Mouse (Mus musculus) liver, embryonic 16.5 days (tissue): ENCODE results near the gene Wdr5. TPM values are rescaled to one million over a fixed set of nuclear protein-coding genes. Genes with fewer than 3 reads are reported as not detected.
"Not testable (repeated sequence)": the region's sequence is repeated elsewhere in the genome, so short reads cannot be mapped to it uniquely, and the experiment has no call there.

ENCODE experiments used
- ATAC-seq: fragments of 200-750 bp; cut with Nextera tagmentation; 2 replicates; pipeline ENCODE4 v1.8.0; 2017; ENCODE audit warnings: low read depth, mild to moderate bottlenecking, moderate number of reproducible peaks, moderate library complexity
- H3K27ac ChIP-seq: fragments of 300-500 bp; sonication (generic); 2 replicates; pipeline ENCODE4 v1.5.1; 2014; ENCODE audit warnings: mild to moderate bottlenecking, low read length
- H3K27me3 ChIP-seq: fragments of 300-500 bp; sonication (generic); 2 replicates; pipeline ENCODE4 v1.6.1; 2014; ENCODE audit warnings: low read depth, low read length, mixed read lengths; ENCODE audit not compliant: control insufficient read depth, insufficient read depth
- H3K36me3 ChIP-seq: fragments of 300-500 bp; sonication (generic); 2 replicates; pipeline ENCODE4 v1.6.1; 2014; ENCODE audit warnings: mild to moderate bottlenecking; ENCODE audit not compliant: control insufficient read depth, insufficient read depth
- H3K4me1 ChIP-seq: fragments of 300-500 bp; sonication (generic); 2 replicates; pipeline ENCODE4 v1.6.1; 2014; ENCODE audit warnings: low read depth, low read length, mixed read lengths; ENCODE audit not compliant: control insufficient read depth
- H3K4me2 ChIP-seq: fragments of 300-500 bp; sonication (generic); 2 replicates; pipeline ENCODE4 v1.6.1; 2014; ENCODE audit warnings: low read depth, low read length, mixed read lengths
- H3K4me3 ChIP-seq: fragments of 300-500 bp; sonication (generic); 2 replicates; pipeline ENCODE4 v1.5.1; 2014; ENCODE audit warnings: low read depth, mild to moderate bottlenecking, low read length
- H3K9ac ChIP-seq: fragments of 300-500 bp; sonication (generic); 2 replicates; pipeline ENCODE4 v1.6.1; 2014; ENCODE audit warnings: low read depth, low read length
- H3K9me3 ChIP-seq: fragments of 300-500 bp; sonication (generic); replicated peaks from 2 replicates; pipeline ENCODE4 v1.6.1; 2016; ENCODE audit warnings: low read length; ENCODE audit not compliant: control insufficient read depth
- WGBS: fragments of 180-500 bp; shearing (Covaris S2); extraction: QIAGEN DNeasy Blood & Tissue Kit; methylation state at CpG from one replicate; pipeline ENCODE4 v1.1.7; 2014; ENCODE audit not compliant: insufficient replicate concordance; 5-methylcytosine and 5-hydroxymethylcytosine counted together
- polyA plus RNA-seq: library from polyadenylated mRNA; unstranded; fragments of >200 nt; fragmentation: Nextera tagmentation; extraction: Ambion mirVana; gene quantifications from 2 replicates; pipeline ENCODE4 v1.2.1, GENCODE M21; 2015

Gene Wdr5
- polyA plus RNA-seq, 1 experiment from 2014 or later, result 22.4 TPM

DNA sequence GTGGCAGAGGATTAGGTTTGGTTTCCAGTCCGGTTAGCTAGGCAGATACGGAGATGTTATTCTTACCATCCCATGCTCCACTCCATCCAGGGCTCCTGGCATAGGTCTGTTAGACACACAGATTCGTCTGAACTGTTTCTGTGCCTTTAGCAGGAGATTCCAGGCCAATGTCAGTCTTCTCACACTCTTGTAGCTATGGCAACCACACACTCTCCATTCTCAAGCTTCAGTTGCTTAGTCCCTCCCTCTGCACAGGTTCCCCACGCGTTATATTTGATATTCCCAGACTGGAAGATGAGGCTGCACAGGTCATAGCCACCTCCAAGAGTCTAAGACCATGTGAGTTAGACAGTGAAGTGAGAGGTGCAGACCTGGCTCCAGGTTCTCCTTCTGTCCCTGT lies 1.1 kb upstream of the Wdr5 start:
- 44% methylated on average over 5 of the region's 5 CpGs for WGBS
- Histone ChIP-seq H3K4me1 (peaks cover 29% of the 10 kb centered on the region), H3K27ac (peak overlapping the region; percentile 86), H3K9ac (peak overlapping the region; percentile 90), H3K27me3 (no peaks in the 10 kb centered on the region), H3K4me2 (peak overlapping the region; percentile 96), H3K4me3 (peak overlapping the region; percentile 93), H3K9me3 (no peaks in the 10 kb centered on the region), H3K36me3 (peaks cover 4% of the 10 kb centered on the region)
- ATAC-seq, result no peak

DNA sequence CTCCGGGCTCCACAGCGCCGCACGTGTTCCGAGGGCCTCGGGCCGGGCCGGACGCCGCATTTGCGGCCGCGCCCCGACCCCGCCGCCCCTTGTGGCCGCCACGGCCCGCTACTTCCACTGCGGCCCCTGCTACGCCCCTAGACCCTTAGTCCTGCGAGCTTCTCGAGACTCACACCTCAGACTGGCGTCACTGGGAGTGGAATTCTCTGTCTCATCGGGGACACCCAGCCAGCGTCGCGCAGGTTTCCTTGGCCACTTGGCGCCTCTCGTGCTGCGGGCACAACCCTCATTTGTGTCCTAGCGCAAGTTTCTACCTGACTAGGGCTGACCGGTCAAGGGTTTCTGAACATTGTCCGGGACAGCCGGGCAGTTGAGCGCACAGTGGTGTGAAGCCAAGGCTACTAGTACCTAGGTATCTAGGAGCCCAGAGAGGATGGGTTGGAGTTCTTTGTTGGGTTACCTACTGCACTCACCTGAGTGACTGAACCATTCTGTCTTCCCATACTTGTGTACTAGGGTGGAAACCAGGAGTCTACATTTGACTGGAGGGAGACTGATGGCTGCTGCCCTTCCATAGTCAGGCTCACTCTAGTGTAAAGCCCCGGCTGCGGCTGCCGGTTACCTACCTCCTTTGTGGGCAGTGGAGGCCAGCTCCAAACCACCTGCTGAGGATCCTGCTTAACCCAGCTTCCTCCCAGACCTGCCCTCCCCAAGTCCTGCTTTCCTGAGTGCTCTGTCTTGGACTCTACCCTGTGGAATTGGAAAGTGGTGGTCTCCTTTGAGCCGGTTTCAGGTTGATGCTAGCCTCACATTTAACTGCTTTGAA lies 597 bp downstream of the Wdr5 start:
- peak; percentile 20 for ATAC-seq

DNA sequence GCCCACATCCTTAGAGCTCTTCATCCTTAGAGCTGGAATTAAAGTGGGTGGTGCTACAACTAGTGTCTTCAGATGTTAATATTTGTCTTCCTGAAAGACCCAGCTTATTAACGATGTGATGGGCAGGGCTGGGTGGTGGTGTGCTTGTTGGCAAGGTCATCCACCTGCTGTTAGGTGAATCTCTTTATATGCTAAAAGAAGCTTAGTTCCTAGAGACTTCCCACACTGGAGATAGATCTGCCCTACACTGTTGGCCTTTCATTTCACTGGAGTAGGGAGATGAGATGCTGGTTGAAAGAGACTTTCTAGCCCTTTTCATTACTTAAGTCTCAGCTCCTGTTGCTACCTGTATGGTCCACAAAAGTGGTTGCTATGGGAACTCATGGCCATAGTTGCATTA lies 1.3 kb downstream of the Wdr5 start:
- H3K4me1 ChIP-seq, result peaks cover 29% of the 10 kb centered on the region
- peak overlapping the region; percentile 90 for H3K9ac ChIP-seq
- 8% methylated on average over 1 of the region's 1 CpGs for WGBS
- no peak overlapping the region for H3K27ac ChIP-seq
- H3K9me3 ChIP-seq, result no peaks in the 10 kb centered on the region
- no peak for ATAC-seq
- no peaks in the 10 kb centered on the region for H3K27me3 ChIP-seq
- peak overlapping the region; percentile 96 for H3K4me2 ChIP-seq
- H3K36me3 ChIP-seq, result peaks cover 28% of the 10 kb centered on the region
- peak overlapping the region; percentile 93 for H3K4me3 ChIP-seq

More for the DNA sequence above, 597 bp downstream of the Wdr5 start:
- Histone ChIP-seq H3K9me3 (no peaks in the 10 kb centered on the region), H3K4me1 (peaks cover 29% of the 10 kb centered on the region), H3K4me3 (peak overlapping the region; percentile 93), H3K36me3 (peaks cover 20% of the 10 kb centered on the region), H3K9ac (peak overlapping the region; percentile 90), H3K27ac (peak overlapping the region; percentile 78), H3K27me3 (no peaks in the 10 kb centered on the region), H3K4me2 (peak overlapping the region; percentile 96)
- WGBS, result under 1% methylated on average over 35 of the region's 40 CpGs

DNA sequence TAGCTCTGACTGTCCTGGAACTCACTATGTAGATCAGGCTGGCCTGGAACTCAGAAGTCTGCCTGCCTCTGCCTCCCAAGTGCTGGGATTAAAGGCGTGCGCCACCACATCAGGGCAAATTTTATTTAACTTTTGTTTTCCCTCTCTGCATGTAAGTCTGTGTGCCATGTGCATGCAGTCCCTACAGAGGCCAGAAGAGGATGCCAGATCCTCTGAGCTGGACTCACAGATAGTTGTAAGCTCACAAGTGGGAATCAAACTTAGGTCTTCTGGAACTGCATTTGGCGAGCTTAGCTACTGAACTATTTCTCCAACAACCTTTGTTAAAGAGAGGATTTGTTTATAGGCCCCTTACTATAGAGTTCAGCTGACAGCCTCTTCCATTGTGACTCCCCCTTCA lies 3.3 kb downstream of the Wdr5 start:
- no peaks in the 10 kb centered on the region for H3K9me3 ChIP-seq
- H3K4me3 ChIP-seq, result no peak overlapping the region
- H3K9ac ChIP-seq, result no peak overlapping the region
- H3K4me2 ChIP-seq, result no peak overlapping the region
- 79% methylated on average over 3 of the region's 3 CpGs for WGBS
- peaks cover 28% of the 10 kb centered on the region for H3K36me3 ChIP-seq
- H3K27me3 ChIP-seq, result no peaks in the 10 kb centered on the region
- no peak for ATAC-seq
- H3K27ac ChIP-seq, result no peak overlapping the region
- H3K4me1 ChIP-seq, result peaks cover 29% of the 10 kb centered on the region

DNA sequence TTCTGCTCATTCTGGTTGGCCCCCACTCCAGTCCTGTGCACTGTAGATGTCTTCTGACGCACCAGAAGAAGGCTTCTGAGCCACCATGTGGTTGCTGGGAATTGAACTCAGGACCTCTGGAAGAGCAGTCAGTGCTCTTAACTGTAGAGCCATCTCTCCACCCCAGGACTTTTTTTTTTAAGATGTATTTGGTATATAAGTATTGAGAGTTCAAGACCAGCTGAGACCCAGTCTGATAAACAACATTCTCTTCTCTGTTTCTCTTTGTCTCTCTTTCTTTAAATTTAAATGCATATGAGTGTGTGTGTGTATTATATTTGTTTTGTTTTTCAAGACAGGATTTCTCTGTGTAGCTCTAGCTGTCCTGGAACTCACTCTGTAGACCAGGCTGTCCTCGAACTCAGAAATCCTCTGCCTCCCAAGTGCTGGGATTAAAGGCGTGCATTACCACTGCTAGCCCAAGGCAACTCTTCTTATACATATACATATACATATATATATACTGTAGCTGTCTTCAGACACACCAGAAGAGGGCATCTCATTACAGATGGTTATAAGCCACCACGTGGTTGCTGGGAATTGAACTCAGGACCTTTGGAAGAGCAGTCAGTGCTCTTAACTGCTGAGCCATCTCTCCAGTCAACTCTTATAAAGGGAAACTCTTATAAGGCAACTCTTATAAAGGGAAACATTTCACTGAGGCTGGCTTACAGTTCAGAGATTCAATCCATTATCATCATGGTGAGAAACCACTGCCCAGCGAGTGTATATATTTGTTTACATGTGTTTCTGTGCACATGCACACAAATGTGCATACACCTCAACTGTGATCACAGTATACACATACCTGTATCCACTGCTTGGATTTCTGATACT lies 23.7 kb downstream of the Wdr5 start:
- peak overlapping the region; percentile 33; the same call in 1 of the 2 replicates for H3K27ac ChIP-seq
- WGBS, result 54% methylated on average over 5 of the region's 5 CpGs

DNA sequence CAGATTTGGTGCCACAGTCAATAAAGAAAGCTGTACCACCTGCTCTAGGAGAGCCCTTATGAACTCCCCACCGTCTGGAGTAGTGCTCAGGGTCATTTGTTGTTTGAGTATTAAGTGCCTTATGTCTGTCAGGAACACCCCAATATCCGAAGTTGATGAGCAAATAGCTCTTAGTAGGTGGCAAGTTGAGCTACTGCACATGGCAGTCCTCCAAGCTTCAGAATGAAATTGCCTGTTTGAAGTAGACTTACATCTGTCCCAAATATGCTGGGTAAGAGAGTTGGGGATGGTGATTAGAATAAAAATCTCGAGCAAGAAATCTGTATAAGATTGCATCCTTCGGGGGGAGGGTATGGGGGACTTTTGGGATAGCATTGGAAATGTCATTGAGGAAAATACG lies 24.4 kb downstream of the Wdr5 start:
- Histone ChIP-seq H3K4me1 (peaks cover 14% of the 10 kb centered on the region), H3K4me3 (no peak overlapping the region), H3K9ac (peak overlapping the region; percentile 40; the same call in 1 of the 2 replicates), H3K36me3 (peaks cover 16% of the 10 kb centered on the region), H3K27me3 (no peaks in the 10 kb centered on the region), H3K4me2 (peak overlapping the region; percentile 79), H3K9me3 (no peaks in the 10 kb centered on the region), H3K27ac (peak overlapping the region; percentile 33; the same call in 1 of the 2 replicates)
- WGBS, result 12% methylated on average over 5 of the region's 5 CpGs
- ATAC-seq, result no peak

More for the DNA sequence above, 23.7 kb downstream of the Wdr5 start:
- not testable (repeated sequence) for ATAC-seq, H3K9ac ChIP-seq, H3K9me3 ChIP-seq, H3K27me3 ChIP-seq, H3K4me3 ChIP-seq
- Histone ChIP-seq H3K36me3 (peaks cover 22% of the 10 kb centered on the region), H3K4me2 (peak overlapping the region; percentile 79; the same call in 1 of the 2 replicates), H3K4me1 (peaks cover 14% of the 10 kb centered on the region)

DNA sequence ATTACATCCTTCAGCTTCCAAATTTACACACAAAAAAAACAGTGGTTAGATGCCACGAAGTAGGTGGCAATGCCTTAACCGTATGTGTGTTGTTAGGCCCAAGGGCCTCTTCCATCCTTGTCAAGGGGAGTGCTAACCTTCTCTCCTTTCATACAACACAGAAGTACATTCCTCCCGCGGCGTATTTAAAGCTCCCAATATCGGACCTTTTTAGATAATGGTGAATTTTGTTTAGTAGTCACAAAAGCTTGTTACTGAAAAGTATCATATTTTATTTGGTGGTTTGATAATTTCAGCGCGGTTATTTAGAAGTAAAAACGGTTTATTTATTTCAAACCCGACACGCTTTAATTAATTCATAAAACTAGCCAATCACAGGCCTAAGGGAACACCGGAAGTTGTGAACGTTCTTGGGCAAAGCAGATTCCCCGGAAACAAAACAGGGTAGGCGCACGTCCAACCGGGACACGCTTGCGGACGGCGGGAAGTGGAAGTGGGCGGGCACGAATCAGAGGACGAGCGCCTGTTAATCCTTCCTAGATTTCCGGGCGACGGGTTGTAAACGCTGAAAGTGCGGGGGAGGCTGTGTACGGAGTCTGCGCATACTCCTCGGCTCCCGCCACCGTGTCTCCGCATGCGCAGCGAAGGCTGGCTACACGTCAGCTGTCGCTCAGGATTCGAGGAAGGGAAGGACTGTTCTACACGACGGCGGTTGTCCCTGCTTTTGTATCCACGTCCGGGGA lies 25.0 kb downstream of the Wdr5 start:
- Histone ChIP-seq H3K36me3 (peaks cover 10% of the 10 kb centered on the region), H3K9ac (peak overlapping the region; percentile 73), H3K4me3 (peak overlapping the region; percentile 71), H3K4me1 (peaks cover 14% of the 10 kb centered on the region), H3K9me3 (no peaks in the 10 kb centered on the region), H3K27me3 (no peaks in the 10 kb centered on the region), H3K27ac (peak overlapping the region; percentile 88), H3K4me2 (peak overlapping the region; percentile 79)
- under 1% methylated on average over 46 of the region's 46 CpGs for WGBS
- ATAC-seq, result peak; percentile 95

DNA sequence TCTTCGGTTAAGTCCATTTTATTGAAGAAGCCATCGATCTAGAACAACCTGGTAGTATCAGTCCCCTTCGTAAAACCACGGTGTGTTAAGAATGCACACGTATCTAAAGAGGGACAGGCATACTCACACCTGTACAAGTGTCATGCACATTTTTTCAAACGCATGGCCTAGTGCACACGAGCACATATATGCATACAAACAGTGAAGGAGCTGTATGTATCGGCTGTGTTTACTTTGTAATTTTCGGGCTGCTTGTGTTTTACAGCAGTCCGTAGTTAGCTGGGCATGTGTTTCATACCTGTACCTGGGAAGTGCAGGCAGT lies 25.5 kb downstream of the Wdr5 start:
- peak overlapping the region; percentile 73 for H3K9ac ChIP-seq
- no peak for ATAC-seq
- H3K4me3 ChIP-seq, result peak overlapping the region; percentile 71
- peaks cover 14% of the 10 kb centered on the region for H3K4me1 ChIP-seq
- no peaks in the 10 kb centered on the region for H3K9me3 ChIP-seq
- peak overlapping the region; percentile 88 for H3K27ac ChIP-seq
- H3K4me2 ChIP-seq, result peak overlapping the region; percentile 79
- H3K27me3 ChIP-seq, result no peaks in the 10 kb centered on the region
- 17% methylated on average over 10 of the region's 10 CpGs for WGBS
- H3K36me3 ChIP-seq, result peaks cover 7% of the 10 kb centered on the region
